Mouse (Mus musculus): ENCODE data around the gene Gm9821. TPM values are rescaled to one million over a fixed set of nuclear protein-coding genes. Genes with fewer than 3 reads are reported as not detected.

Gm9821 gene
- polyA plus RNA-seq, 1 experiment from 2014 or later: 0.21 TPM

GRCm38 (mm10) chr2:91957096-91957495 is 11.6 kb downstream of the Gm9821 start:
- Histone ChIP-seq H3K4me3 (ENCODE audit: low read depth, low read length) (no peak overlapping the region), H3K36me3 (ENCODE audit: control insufficient read depth, insufficient read depth) (no peaks in the 10 kb centered on the region; the same call in 1 of the 2 replicates), H3K27ac (ENCODE audit: low read depth, low read length) (peak overlapping the region; percentile 7; the same call in 1 of the 2 replicates), H3K27me3 (replicated peaks; ENCODE audit: control insufficient read depth, insufficient read depth, low read length) (no peaks in the 10 kb centered on the region), H3K9me3 (ENCODE audit: control insufficient read depth) (no peaks in the 10 kb centered on the region), H3K9ac (ENCODE audit: low read depth, low read length) (no peak overlapping the region), H3K4me1 (replicated peaks; ENCODE audit: control insufficient read depth, insufficient read depth, low read length) (peaks cover 23% of the 10 kb centered on the region; the same call in 1 of the 2 replicates), H3K4me2 (replicated peaks; ENCODE audit: low read depth) (peak overlapping the region; percentile 24; the same call in 1 of the 2 replicates)
- TF ChIP-seq CTCF (IDR thresholded peaks at IDR 0.05; ENCODE audit: low read depth): no peak
- ATAC-seq: no peak
- WGBS: 11% methylated on average over 4 of the region's 4 CpGs

GRCm38 (mm10) chr2:91958049-91958448 is 12.5 kb downstream of the Gm9821 start:
- Histone ChIP-seq H3K4me3 (ENCODE audit: low read depth, low read length) (no peak overlapping the region), H3K4me1 (replicated peaks; ENCODE audit: control insufficient read depth, insufficient read depth, low read length) (peaks cover 23% of the 10 kb centered on the region; the same call in 1 of the 2 replicates), H3K27me3 (replicated peaks; ENCODE audit: control insufficient read depth, insufficient read depth, low read length) (no peaks in the 10 kb centered on the region), H3K4me2 (replicated peaks; ENCODE audit: low read depth) (no peak overlapping the region), H3K36me3 (ENCODE audit: control insufficient read depth, insufficient read depth) (no peaks in the 10 kb centered on the region; the same call in 1 of the 2 replicates), H3K27ac (ENCODE audit: low read depth, low read length) (no peak overlapping the region), H3K9me3 (ENCODE audit: control insufficient read depth) (no peaks in the 10 kb centered on the region), H3K9ac (ENCODE audit: low read depth, low read length) (no peak overlapping the region)
- no peak for ATAC-seq
- no peak for TF ChIP-seq CTCF (IDR thresholded peaks at IDR 0.05; ENCODE audit: low read depth)
- WGBS: 80% methylated on average over 8 of the region's 8 CpGs

DNA sequence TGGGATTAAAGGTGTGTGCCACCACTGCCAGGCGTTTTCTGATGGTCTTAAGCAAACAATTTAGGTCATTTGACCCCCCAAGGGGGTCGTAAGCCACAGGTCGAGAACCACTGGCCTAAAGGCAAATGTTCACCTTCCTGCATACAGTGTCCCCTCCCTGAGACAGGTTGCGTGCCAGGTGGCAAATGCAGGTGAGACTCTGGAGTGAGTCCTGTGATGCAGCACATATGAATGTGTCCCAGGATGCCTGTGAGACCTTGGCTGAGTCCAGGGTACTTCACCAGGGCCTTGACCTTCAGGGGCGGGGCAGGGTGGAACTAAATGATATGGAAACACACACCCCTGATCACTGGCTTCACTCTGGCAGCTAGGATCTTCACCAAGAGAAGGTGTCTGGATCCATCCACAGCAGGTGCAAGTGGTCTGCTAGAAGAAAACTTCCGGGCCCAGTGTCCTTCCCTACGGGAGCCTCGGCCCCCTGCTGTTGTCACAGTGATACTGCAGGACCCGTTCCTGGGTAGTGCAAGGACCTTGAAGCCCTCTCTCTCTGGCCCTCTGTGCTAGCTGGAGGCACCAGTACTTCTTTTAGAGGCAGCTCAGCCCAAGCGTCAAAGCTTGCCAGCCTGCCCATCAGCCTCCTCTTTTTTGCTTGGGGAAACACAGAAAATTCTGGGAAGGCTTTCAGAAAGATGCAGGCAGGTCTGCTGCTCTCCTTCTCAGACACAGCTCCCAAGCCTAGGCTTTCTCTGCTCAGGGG is 13.4 kb downstream of the Gm9821 start:
- Histone ChIP-seq H3K9ac (ENCODE audit: low read depth, low read length) (0 out of 2 replicates have a peak overlapping the region, but pooled peaks have one; percentile 17), H3K27ac (ENCODE audit: low read depth, low read length) (no peak overlapping the region; the same call in 1 of the 2 replicates), H3K36me3 (ENCODE audit: control insufficient read depth, insufficient read depth) (no peaks in the 10 kb centered on the region; the same call in 1 of the 2 replicates), H3K4me3 (ENCODE audit: low read depth, low read length) (no peak overlapping the region), H3K27me3 (replicated peaks; ENCODE audit: control insufficient read depth, insufficient read depth, low read length) (no peaks in the 10 kb centered on the region), H3K4me2 (replicated peaks; ENCODE audit: low read depth) (peak overlapping the region; percentile 30; the same call in 1 of the 2 replicates), H3K9me3 (ENCODE audit: control insufficient read depth) (no peaks in the 10 kb centered on the region), H3K4me1 (replicated peaks; ENCODE audit: control insufficient read depth, insufficient read depth, low read length) (peaks cover 23% of the 10 kb centered on the region; the same call in 1 of the 2 replicates)
- 32% methylated on average over 10 of the region's 10 CpGs for WGBS
- peak; percentile 85 for TF ChIP-seq CTCF (IDR thresholded peaks at IDR 0.05; ENCODE audit: low read depth)
- ATAC-seq: no peak

DNA sequence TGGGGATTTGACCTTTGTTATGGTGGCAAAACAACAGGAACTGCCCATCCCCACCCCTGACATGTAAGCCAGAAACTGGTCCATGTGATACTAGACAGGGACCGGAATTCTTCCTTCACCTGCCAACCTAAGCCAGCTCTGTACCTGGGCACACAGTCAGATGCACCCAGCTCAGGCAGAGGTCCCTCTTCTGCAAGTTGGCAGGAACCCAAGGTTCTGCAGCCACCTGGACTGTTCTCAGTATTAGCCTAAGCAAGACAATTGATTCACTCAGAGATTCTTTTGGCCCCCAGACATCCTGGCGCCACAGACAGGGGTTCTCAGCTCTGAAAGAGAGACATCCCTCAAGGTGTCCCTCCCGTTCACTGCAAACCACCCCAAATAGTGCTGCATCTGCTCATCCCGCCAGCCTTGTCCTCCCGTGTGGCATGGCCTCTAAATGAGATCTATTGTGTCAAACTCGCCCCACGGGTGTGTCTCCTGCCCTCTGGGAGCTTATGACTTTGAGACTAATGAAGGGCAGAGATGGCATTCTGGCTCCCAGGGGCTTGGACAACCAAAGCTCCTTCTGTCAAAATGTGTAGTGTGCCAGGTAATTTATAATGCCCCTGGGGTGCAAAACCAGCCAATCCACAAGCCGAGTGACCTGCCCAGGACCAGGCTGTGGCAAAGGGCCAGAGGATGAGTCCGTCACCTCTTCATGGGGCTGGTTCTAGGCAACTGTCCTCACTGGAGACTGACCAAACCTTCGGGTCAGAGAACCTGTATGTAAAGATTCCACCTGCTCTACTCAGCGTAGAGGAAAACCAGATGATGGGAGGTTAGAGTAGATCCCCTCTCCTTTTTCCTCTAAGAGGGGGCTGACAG is 14.3 kb downstream of the Gm9821 start:
- Histone ChIP-seq H3K9ac (ENCODE audit: low read depth, low read length) (0 out of 2 replicates have a peak overlapping the region, but pooled peaks have one; percentile 17), H3K4me2 (replicated peaks; ENCODE audit: low read depth) (peak overlapping the region; percentile 30; the same call in 1 of the 2 replicates), H3K4me1 (replicated peaks; ENCODE audit: control insufficient read depth, insufficient read depth, low read length) (peaks cover 26% of the 10 kb centered on the region; the same call in 1 of the 2 replicates), H3K27ac (ENCODE audit: low read depth, low read length) (peak overlapping the region; percentile 35; the same call in 1 of the 2 replicates), H3K9me3 (ENCODE audit: control insufficient read depth) (no peaks in the 10 kb centered on the region), H3K36me3 (ENCODE audit: control insufficient read depth, insufficient read depth) (no peaks in the 10 kb centered on the region; the same call in 1 of the 2 replicates), H3K27me3 (replicated peaks; ENCODE audit: control insufficient read depth, insufficient read depth, low read length) (no peaks in the 10 kb centered on the region), H3K4me3 (ENCODE audit: low read depth, low read length) (no peak overlapping the region)
- TF ChIP-seq CTCF (IDR thresholded peaks at IDR 0.05; ENCODE audit: low read depth): no peak
- no peak for ATAC-seq
- WGBS: 55% methylated on average over 11 of the region's 11 CpGs

DNA sequence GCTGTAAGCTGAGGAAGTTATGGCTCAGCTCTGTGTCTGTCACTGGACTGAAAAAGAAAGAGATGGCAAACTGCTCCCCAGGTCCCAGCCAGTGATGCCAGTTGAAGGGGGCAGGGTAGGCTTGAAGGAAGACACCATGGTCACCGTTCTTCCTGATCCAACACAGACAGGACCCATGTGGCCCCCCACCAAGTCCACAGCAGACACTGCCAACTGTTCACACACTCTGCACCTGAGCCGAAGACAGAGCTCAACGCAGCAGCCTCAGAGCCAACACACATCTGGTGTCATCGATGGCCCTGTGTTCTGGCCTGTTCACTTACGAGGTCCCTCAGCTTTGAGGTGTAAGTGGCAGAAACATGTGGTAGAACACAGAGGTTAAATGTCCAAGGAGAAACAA is 15.0 kb downstream of the Gm9821 start:
- no peaks in the 10 kb centered on the region; the same call in 1 of the 2 replicates for H3K36me3 ChIP-seq (ENCODE audit: control insufficient read depth, insufficient read depth)
- ATAC-seq: no peak
- peaks cover 26% of the 10 kb centered on the region; the same call in 1 of the 2 replicates for H3K4me1 ChIP-seq (replicated peaks; ENCODE audit: control insufficient read depth, insufficient read depth, low read length)
- no peaks in the 10 kb centered on the region for H3K9me3 ChIP-seq (ENCODE audit: control insufficient read depth)
- H3K4me2 ChIP-seq (replicated peaks; ENCODE audit: low read depth): no peak overlapping the region; the same call in 1 of the 2 replicates
- WGBS: 75% methylated on average over 5 of the region's 5 CpGs
- H3K27ac ChIP-seq (ENCODE audit: low read depth, low read length): no peak overlapping the region
- no peak overlapping the region for H3K4me3 ChIP-seq (ENCODE audit: low read depth, low read length)
- TF ChIP-seq CTCF (IDR thresholded peaks at IDR 0.05; ENCODE audit: low read depth): no peak
- no peak overlapping the region for H3K9ac ChIP-seq (ENCODE audit: low read depth, low read length)
- no peaks in the 10 kb centered on the region for H3K27me3 ChIP-seq (replicated peaks; ENCODE audit: control insufficient read depth, insufficient read depth, low read length)
